Mouse (Mus musculus) v-Abl transformed pro-B cells (cell line): ENCODE measurements around the gene Vmn1r119.
"Not testable (repeated sequence)": the region's sequence is repeated elsewhere in the genome, so short reads cannot be mapped to it uniquely, and the experiment has no call there.

Experiments
- in situ Hi-C, 2 experiments: fragments of 400-800 bp; cut with MboI; formaldehyde crosslinking; loops; one replicate each; pipeline ENCODE4 v1.15.1; 2025; ENCODE audit not compliant: unreplicated experiment in 2 of 2

Gene Vmn1r119

GRCm38 (mm10) chr7:21012355-21012754 is at the start of gene Vmn1r119:
Gene Vmn1r119, minus strand, starts transcription at chr7:21012455.
- in situ Hi-C loops: not testable (repeated sequence)

- in situ Hi-C loops: not testable (repeated sequence)
Measured at GRCm38 (mm10) chr7:21053684-21054083, 41.4 kb upstream of the Vmn1r119 start, which contains the start of gene Vmn1r120. Gene Vmn1r120, minus strand, starts transcription at chr7:21053784.
